Mouse (Mus musculus) liver, embryonic 15.5 days (tissue): Measurements from ENCODE around the gene Gm37240. TPM values are rescaled to one million over a fixed set of nuclear protein-coding genes. Genes with fewer than 3 reads are reported as not detected.

Experiments used
- ATAC-seq: fragments of 200-750 bp; cut with Nextera tagmentation; 2 replicates; pipeline ENCODE4 v1.8.0; 2017; ENCODE audit warnings: moderate number of reproducible peaks, mild to moderate bottlenecking, moderate library complexity; ENCODE audit not compliant: insufficient read depth
- H3K27ac ChIP-seq: fragments of 300-500 bp; sonication (generic); replicated peaks from 2 replicates; pipeline ENCODE4 v1.5.1; 2015; ENCODE audit warnings: mild to moderate bottlenecking, inconsistent platforms
- H3K27me3 ChIP-seq: fragments of 300-500 bp; sonication (generic); 2 replicates; pipeline ENCODE4 v1.6.1; 2015; ENCODE audit warnings: mild to moderate bottlenecking, inconsistent platforms
- H3K36me3 ChIP-seq: fragments of 300-500 bp; sonication (generic); replicated peaks from 2 replicates; pipeline ENCODE4 v1.6.1; 2015; ENCODE audit warnings: moderate library complexity, mild to moderate bottlenecking, inconsistent platforms
- H3K4me1 ChIP-seq: fragments of 300-500 bp; sonication (generic); replicated peaks from 2 replicates; pipeline ENCODE4 v1.6.1; 2015; ENCODE audit warnings: inconsistent platforms
- H3K4me2 ChIP-seq: fragments of 300-500 bp; sonication (generic); 2 replicates; pipeline ENCODE4 v1.6.1; 2015; ENCODE audit warnings: moderate library complexity, mild to moderate bottlenecking, inconsistent platforms
- H3K4me3 ChIP-seq: fragments of 300-500 bp; sonication (generic); replicated peaks from 2 replicates; pipeline ENCODE4 v1.5.1; 2015; ENCODE audit warnings: mild to moderate bottlenecking, inconsistent platforms
- H3K9ac ChIP-seq: fragments of 300-500 bp; sonication (generic); 2 replicates; pipeline ENCODE4 v1.6.1; 2015; ENCODE audit warnings: moderate library complexity, mild to moderate bottlenecking, inconsistent platforms
- H3K9me3 ChIP-seq: fragments of 300-500 bp; sonication (generic); replicated peaks from 2 replicates; pipeline ENCODE4 v1.6.1; 2016; ENCODE audit warnings: inconsistent platforms
- WGBS: fragments of 180-500 bp; shearing (Covaris S2); methylation state at CpG from one replicate; pipeline ENCODE4 v1.1.7; 2015; ENCODE audit warnings: mixed read lengths; ENCODE audit not compliant: insufficient replicate concordance; 5-methylcytosine and 5-hydroxymethylcytosine counted together
- polyA plus RNA-seq: library from polyadenylated mRNA; unstranded; fragments of >200 nt; fragmentation: Nextera tagmentation; extraction: Ambion mirVana; gene quantifications from 2 replicates; pipeline ENCODE4 v1.2.1, GENCODE M21; 2015

The Gm37240 gene
- polyA plus RNA-seq, 1 experiment from 2014 or later = 0.24 TPM

- no peak overlapping the region for H3K4me3 ChIP-seq
- H3K4me2 ChIP-seq = no peak overlapping the region
- H3K27me3 ChIP-seq = no peaks in the 10 kb centered on the region
- no peak overlapping the region for H3K27ac ChIP-seq
- no peak for ATAC-seq
- H3K4me1 ChIP-seq = peaks cover 8% of the 10 kb centered on the region
- no peaks in the 10 kb centered on the region for H3K36me3 ChIP-seq
- H3K9ac ChIP-seq = no peak overlapping the region
- 48% methylated on average over 12 of the region's 12 CpGs for WGBS
- H3K9me3 ChIP-seq = no peaks in the 10 kb centered on the region
Observed at GRCm38 (mm10) chr3:84937360-84938355, 949.7 kb downstream of the Gm37240 start.

DNA sequence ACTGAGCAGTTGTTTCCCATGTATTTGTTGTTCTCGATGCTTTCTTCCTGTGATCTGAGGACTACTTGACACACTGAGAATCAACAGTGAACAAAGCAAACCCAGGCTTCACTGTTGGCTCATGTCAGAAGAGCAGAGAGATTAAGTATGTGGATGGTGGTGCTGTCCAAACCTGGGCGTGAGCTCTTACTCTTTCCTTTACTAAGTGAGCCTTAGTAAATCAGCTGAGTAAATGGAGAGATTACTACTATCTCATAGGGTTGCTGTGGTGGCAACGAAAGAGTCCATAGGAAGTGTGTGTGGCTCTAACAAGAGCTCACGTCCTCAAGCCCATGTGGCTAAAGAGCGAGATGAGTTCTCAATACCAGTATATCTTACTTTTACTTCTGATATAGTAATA lies 950.4 kb downstream of the Gm37240 start:
- no peak for ATAC-seq
- Histone ChIP-seq H3K4me2 (no peak overlapping the region), H3K4me1 (peaks cover 8% of the 10 kb centered on the region), H3K27me3 (no peaks in the 10 kb centered on the region), H3K9me3 (no peaks in the 10 kb centered on the region), H3K36me3 (no peaks in the 10 kb centered on the region), H3K27ac (no peak overlapping the region), H3K9ac (no peak overlapping the region), H3K4me3 (no peak overlapping the region)
- 52% methylated on average over 5 of the region's 5 CpGs for WGBS

GRCm38 (mm10) chr3:84936252-84936651 lies 951.1 kb downstream of the Gm37240 start:
- no peak overlapping the region for H3K4me2 ChIP-seq
- no peaks in the 10 kb centered on the region for H3K27me3 ChIP-seq
- peaks cover 8% of the 10 kb centered on the region for H3K4me1 ChIP-seq
- no peak for ATAC-seq
- H3K9ac ChIP-seq = no peak overlapping the region
- H3K36me3 ChIP-seq = no peaks in the 10 kb centered on the region
- H3K9me3 ChIP-seq = no peaks in the 10 kb centered on the region
- WGBS = 35% methylated on average over 2 of the region's 2 CpGs
- no peak overlapping the region for H3K4me3 ChIP-seq
- no peak overlapping the region for H3K27ac ChIP-seq

DNA sequence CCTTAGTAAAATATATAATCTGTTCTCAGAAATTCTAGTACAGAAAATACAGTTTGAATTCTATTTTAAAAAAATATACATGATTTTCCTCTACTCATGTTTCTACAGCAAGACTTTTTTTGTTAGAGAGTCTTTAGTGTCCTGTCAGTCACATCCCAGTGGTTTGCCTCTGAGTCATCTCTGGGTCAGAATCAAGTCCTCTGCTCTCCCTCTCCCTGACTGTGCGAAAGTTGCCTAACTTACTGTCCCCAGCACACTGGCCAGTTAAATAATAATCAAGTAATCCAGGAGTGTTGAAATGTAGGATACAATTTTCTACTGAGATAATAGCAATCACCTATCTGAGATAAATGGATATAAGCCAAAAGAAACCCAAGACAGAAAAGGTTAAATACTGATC lies 951.6 kb downstream of the Gm37240 start:
- no peak for ATAC-seq
- no peak overlapping the region for H3K9ac ChIP-seq
- H3K36me3 ChIP-seq = no peaks in the 10 kb centered on the region
- H3K27me3 ChIP-seq = no peaks in the 10 kb centered on the region
- no peak overlapping the region for H3K27ac ChIP-seq
- WGBS = 59% methylated on average over 1 of the region's 1 CpGs
- no peaks in the 10 kb centered on the region for H3K9me3 ChIP-seq
- peaks cover 8% of the 10 kb centered on the region for H3K4me1 ChIP-seq
- no peak overlapping the region for H3K4me3 ChIP-seq
- no peak overlapping the region for H3K4me2 ChIP-seq

DNA sequence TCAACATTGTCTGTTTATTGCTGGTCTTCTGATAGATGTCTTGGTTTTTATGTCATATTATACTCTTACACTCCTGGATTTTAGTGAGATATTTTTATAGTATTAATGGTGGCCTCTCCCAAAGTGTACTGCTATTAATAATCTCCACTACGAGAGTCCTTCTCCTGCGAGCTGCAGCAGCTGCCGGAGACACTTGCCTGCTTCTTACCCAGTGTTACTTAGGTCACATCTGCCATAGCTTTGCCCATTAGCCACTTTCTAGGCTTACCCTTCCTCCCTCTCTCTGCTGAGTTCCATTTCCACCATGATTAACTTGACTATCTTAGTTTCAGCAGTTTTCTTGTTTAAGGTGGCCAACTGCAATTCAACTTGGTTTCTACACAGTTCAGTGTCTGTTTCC lies 956.6 kb downstream of the Gm37240 start:
- no peak overlapping the region for H3K27ac ChIP-seq
- H3K9ac ChIP-seq = no peak overlapping the region
- no peaks in the 10 kb centered on the region for H3K36me3 ChIP-seq
- WGBS = 75% methylated on average over 3 of the region's 3 CpGs
- no peaks in the 10 kb centered on the region for H3K9me3 ChIP-seq
- no peak for ATAC-seq
- no peaks in the 10 kb centered on the region for H3K27me3 ChIP-seq
- no peak overlapping the region for H3K4me2 ChIP-seq
- H3K4me3 ChIP-seq = no peak overlapping the region
- H3K4me1 ChIP-seq = no peaks in the 10 kb centered on the region

GRCm38 (mm10) chr3:84929171-84929570 lies 958.1 kb downstream of the Gm37240 start:
- Histone ChIP-seq H3K9ac (no peak overlapping the region), H3K27ac (no peak overlapping the region), H3K4me1 (no peaks in the 10 kb centered on the region), H3K9me3 (no peaks in the 10 kb centered on the region), H3K4me2 (no peak overlapping the region), H3K27me3 (no peaks in the 10 kb centered on the region), H3K36me3 (no peaks in the 10 kb centered on the region), H3K4me3 (no peak overlapping the region)
- no peak for ATAC-seq
- WGBS = 72% methylated on average over 3 of the region's 3 CpGs

GRCm38 (mm10) chr3:84927901-84928300 lies 959.4 kb downstream of the Gm37240 start:
- WGBS = 78% methylated on average over 2 of the region's 2 CpGs
- H3K27me3 ChIP-seq = no peaks in the 10 kb centered on the region
- ATAC-seq = no peak
- H3K4me2 ChIP-seq = no peak overlapping the region
- peaks cover 4% of the 10 kb centered on the region for H3K4me1 ChIP-seq
- no peaks in the 10 kb centered on the region for H3K36me3 ChIP-seq
- H3K27ac ChIP-seq = no peak overlapping the region
- H3K4me3 ChIP-seq = no peak overlapping the region
- H3K9me3 ChIP-seq = no peaks in the 10 kb centered on the region
- H3K9ac ChIP-seq = no peak overlapping the region

GRCm38 (mm10) chr3:84927168-84927794 lies 960.0 kb downstream of the Gm37240 start:
- ATAC-seq = no peak
- no peak overlapping the region for H3K9ac ChIP-seq
- H3K9me3 ChIP-seq = no peaks in the 10 kb centered on the region
- H3K27me3 ChIP-seq = no peaks in the 10 kb centered on the region
- H3K4me2 ChIP-seq = no peak overlapping the region
- H3K27ac ChIP-seq = no peak overlapping the region
- 72% methylated on average over 8 of the region's 8 CpGs for WGBS
- no peak overlapping the region for H3K4me3 ChIP-seq
- peaks cover 4% of the 10 kb centered on the region for H3K4me1 ChIP-seq
- H3K36me3 ChIP-seq = no peaks in the 10 kb centered on the region

GRCm38 (mm10) chr3:84926140-84926539 lies 961.2 kb downstream of the Gm37240 start:
- no peaks in the 10 kb centered on the region for H3K36me3 ChIP-seq
- no peaks in the 10 kb centered on the region for H3K9me3 ChIP-seq
- ATAC-seq = no peak
- no peak overlapping the region for H3K4me3 ChIP-seq
- no peaks in the 10 kb centered on the region for H3K27me3 ChIP-seq
- WGBS = 78% methylated on average over 5 of the region's 5 CpGs
- H3K27ac ChIP-seq = no peak overlapping the region
- peaks cover 4% of the 10 kb centered on the region for H3K4me1 ChIP-seq
- H3K9ac ChIP-seq = no peak overlapping the region
- H3K4me2 ChIP-seq = no peak overlapping the region

- Histone ChIP-seq H3K4me2 (no peak overlapping the region), H3K9ac (no peak overlapping the region), H3K27ac (no peak overlapping the region), H3K36me3 (no peaks in the 10 kb centered on the region), H3K27me3 (no peaks in the 10 kb centered on the region), H3K9me3 (no peaks in the 10 kb centered on the region), H3K4me1 (peaks cover 4% of the 10 kb centered on the region), H3K4me3 (no peak overlapping the region)
- ATAC-seq = no peak
- 75% methylated on average over 4 of the region's 4 CpGs for WGBS
Observed at GRCm38 (mm10) chr3:84925229-84925628, 962.1 kb downstream of the Gm37240 start.

DNA sequence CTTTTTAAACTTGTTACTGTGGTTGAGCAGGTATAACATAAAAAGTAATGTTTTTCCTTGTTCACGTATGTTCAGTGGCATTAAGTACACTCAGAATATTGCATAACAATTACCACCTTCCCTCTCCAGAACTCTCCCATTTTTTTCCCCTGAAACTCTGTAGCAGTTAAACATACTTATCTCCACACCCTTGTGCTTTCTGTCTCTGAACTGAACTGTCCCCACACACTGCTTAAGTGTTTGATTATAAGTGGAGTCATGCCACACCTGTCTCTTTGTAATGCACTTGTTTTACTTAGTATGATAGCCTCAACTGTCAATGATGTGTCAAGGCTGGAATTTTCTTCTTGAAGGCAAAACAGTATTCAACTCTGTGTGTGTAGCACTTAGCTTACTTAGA lies 963.6 kb downstream of the Gm37240 start:
- Histone ChIP-seq H3K4me2 (no peak overlapping the region), H3K9ac (no peak overlapping the region), H3K4me1 (peaks cover 4% of the 10 kb centered on the region), H3K9me3 (no peaks in the 10 kb centered on the region), H3K27me3 (no peaks in the 10 kb centered on the region), H3K27ac (no peak overlapping the region), H3K4me3 (no peak overlapping the region), H3K36me3 (no peaks in the 10 kb centered on the region)
- no peak for ATAC-seq
- WGBS = 62% methylated on average over 1 of the region's 1 CpGs
